Mouse (Mus musculus): ENCODE measurements around the gene Btbd17.

Gene Btbd17

DNA sequence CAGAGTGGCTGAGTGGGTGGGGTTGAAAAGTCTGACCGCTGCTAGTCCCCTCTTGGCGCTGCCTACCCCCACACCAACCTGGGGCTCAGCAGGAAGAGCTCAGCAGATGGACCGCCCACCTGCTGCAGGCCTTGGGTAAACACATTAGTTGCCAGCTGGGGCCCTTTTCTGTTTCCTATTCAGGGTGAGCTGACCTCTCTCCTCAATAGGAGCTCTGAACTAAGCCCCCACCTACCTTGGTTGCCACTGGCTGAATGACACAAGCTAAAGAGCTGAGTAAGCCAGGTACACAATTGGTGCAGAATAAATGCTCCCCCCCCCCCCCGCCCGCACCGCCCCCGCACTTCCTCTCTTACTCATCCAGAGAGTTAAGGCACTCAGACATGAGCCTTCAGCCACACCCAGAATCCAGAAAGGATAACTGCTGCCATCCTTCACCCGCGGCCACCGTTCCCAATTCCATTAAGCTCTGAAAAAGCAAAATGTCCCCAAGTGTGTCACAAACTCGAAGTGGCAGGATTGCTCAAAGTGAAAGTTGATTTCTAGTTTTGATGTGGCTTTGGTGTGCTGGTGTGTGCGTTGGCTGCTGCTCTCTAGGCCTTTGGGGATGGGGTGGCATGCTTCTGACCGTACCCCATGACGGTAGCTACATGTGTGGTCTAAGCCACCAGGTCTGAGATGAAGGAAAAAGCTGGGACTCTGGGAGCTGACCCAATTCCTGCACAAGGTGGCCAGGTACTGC is 12.1 kb upstream of the Btbd17 start:
- in situ Hi-C loops (cut with MboI; ENCODE audit: low sequenced_read_pairs), result loop anchor here (25.0 kb wide), 1 partner anchor 104 kb away; no protein-coding TSS in a partner anchor

DNA sequence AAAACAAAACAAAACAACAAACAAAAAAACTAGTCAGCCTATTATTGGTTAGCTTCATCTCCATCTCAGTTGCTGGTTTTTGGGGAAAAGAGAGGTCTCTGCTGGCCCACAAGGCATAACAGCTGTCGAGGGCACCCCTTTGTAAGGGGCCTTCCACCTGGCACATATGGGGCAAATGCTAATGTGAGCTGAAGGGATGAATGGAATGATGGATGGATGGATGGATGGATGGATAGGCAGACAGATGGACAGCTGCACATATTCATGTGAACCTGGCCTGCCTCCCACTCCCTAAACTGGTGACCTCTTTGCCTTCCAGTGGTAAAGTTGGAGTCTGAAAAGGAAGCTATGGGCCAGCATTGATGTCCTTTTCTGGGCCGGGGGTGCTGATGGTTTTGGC is 11.3 kb upstream of the Btbd17 start:
- in situ Hi-C loops (cut with MboI; ENCODE audit: low sequenced_read_pairs), result loop anchor here (25.0 kb wide), 1 partner anchor 105 kb away; no protein-coding TSS in a partner anchor

DNA sequence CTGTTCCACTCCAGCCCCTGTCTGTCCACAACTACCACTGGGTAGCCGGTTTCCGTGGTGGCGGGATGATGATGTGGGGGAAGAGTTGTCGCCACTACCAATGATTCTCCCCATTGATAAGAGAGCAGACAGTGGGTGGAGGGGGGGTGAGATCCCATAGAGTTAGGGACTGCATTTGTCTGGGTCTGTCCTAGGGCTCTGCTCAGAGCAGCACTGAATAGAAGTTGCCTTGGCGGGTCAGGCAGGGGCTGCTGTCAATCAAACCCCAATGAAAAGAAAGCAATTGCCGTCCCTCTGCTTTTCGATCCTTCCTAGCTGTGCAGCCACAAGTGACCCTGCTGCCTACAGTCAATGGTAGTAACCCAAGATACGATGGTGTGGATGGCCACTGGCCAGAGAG is 8.2 kb upstream of the Btbd17 start:
- in situ Hi-C loops (cut with MboI; ENCODE audit: low sequenced_read_pairs), result loop anchor here (25.0 kb wide), 1 partner anchor 108 kb away; no protein-coding TSS in a partner anchor

DNA sequence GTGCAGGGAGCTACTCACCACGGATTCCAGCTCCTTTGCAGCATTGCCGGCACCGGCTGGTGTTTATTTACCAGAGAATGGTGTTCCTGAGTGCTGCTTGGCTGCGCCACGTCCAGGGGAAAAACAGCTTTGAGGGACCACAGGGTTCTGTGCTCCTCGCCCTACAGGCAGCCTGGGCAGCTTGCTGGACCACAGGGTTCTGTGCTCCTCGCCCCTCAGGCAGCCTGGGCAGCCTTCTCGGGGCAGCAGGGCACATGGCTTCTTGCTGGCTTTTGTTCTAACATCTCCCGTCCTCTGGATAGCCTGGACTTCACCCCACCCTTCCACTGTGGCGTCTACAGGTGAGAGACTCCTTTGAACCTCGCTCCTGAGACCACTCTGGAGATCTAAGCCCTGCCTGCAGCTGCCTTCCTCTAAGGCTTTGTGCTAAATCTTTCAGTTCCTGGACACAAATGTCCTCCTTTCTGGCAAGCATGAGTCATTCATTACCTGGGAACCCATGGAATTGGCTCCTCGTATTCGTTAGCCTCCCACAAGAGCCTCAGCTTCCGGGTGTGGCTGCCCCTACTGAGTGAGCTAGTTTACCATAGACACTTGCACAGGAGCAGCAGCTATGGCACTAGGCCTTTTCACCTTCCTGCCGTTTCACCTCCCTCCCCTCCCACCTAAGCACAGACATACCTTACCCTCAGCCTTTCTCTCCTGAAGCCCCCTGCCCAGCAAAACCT is 7.0 kb upstream of the Btbd17 start:
- in situ Hi-C loops (cut with MboI; ENCODE audit: low sequenced_read_pairs), result loop anchor here (25.0 kb wide), 1 partner anchor 110 kb away; no protein-coding TSS in a partner anchor

DNA sequence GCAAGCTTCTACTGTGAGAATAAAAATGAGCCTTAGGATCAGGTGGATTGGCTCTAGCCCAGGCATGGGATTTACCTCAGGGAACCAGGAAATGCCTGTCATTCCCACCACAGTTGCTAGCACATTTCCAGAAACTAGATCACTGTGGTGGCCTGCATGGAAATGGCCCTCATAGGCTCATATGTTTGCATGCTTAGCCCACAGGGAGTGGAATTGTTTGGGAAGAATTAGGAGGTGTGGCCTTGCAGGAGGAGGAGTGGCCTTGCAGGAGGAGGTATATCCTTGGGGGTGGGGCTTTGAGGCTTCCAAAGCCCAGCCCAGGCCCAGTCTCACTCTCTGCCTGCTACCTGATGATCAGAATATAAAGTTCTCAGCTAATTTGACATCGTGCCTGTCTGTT is 6.2 kb upstream of the Btbd17 start:
- in situ Hi-C loops (cut with MboI; ENCODE audit: low sequenced_read_pairs), result loop anchor here (25.0 kb wide), 1 partner anchor 110 kb away; no protein-coding TSS in a partner anchor

DNA sequence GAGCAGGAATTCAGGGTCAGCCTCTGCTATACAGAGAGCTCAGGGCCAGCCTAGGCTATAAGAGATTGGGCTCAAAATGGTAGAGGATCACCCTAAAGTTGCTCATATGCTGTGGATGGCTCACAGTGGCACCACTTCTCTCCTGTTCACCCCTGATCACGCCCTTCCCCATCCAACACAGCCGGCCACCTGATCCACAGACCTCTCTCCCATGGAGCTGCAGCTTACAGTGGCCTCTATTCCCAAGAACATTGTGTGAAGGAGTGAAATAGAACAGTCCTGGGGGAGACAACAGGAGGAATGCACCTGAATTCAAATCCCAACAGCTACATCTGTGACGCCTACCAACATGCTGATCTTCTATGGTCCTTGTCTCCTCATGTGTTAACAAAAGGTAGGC is 2.9 kb upstream of the Btbd17 start, which contains the start of gene Gpr142:
TSS of gene Gpr142 (plus strand) at position 301 of the 400 bp plus-strand sequence.
- in situ Hi-C loops (cut with MboI; ENCODE audit: low sequenced_read_pairs), result loop anchor here (5.0 kb wide), 1 partner anchor 46 kb away; no protein-coding TSS in a partner anchor

DNA sequence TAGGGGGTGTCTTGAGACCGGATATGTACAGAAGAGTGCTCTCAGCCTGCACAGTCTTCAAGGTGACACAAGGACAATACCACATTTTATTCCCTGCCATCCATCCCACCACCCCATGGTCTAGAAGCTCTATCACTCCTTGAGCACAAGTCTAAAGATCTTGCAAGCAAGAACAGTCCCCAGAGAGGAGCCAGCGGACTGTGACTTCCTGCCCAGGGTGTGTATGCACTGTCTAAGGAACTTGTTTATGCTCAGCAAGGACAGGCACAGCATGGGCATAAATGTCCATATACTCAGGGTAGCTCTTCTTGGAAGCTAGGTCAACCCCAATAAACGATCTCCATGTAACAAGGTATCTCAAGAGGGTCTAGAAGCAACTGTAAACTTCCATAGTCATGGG is 2.2 kb upstream of the Btbd17 start:
- in situ Hi-C loops (cut with MboI; ENCODE audit: low sequenced_read_pairs), result loop anchor here (5.0 kb wide), 1 partner anchor 46 kb away; no protein-coding TSS in a partner anchor

DNA sequence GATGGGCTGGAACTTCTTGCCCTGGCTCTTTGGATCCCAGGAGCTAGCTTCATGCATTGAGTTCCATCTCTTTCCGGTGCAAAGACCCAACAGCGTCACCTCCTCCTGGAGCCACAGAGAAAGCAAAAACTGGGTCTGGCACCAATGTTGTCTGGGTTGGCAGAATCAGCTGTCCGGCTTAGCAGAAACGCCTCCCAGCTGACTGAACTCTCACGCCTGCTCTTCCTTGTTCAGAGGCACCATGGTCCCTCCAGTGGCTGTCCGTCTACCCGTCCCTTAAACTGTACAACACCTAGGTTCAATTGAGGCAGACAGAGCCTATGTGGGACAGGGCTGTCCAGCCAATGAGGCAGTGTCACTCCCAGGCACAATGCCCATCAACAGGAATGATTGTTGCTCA is 1.4 kb upstream of the Btbd17 start:
- in situ Hi-C loops (cut with MboI; ENCODE audit: low sequenced_read_pairs), result loop anchor here (5.0 kb wide), 1 partner anchor 45 kb away; no protein-coding TSS in a partner anchor

DNA sequence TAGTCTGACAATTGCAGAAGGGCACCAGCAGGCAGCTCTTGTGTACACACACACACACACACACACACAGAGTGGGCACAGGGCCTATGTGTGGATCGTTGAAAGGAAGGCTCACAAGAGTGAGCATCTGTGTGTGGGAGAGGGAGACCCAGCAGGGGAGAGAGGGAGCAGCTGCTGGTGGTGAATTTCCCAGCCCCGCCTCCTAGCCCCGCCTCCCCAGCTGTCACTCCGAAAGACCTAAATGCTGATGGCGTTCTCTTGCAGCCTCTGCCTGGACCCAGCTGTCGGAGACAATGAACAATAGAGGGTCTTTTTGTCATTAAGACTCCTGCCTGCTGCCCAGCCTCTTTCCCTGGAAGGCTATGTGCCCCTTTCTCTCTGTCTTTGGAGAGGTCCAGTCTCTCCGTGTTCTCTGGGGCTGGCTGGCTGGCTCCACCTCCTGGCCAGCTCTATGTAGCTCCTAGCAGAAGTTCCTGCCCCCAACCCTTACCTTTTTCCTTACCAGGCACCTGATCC is 456 bp downstream of the Btbd17 start:
- in situ Hi-C loops (cut with MboI; ENCODE audit: low sequenced_read_pairs), result loop anchor here (5.0 kb wide), 1 partner anchor 43 kb away; no protein-coding TSS in a partner anchor

DNA sequence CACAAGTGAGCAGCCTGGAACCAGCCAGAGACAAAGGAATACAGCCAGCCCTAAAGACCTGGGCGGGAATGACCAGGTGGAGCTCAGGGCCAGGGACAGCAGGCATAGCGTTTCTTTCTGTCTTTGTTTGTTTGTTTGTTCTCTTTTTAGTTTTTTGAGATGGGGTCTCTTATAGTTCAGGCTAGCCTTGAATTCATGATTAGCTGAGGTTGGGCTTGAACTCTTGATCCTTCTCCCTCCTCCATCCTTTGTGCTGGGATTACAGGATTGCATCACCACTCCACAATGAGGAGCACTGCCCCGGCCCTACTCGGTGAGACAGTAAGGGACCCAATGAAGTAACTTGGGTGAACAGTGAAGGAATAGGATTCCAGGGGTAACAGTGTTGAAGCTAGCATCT is 1.1 kb downstream of the Btbd17 start:
- in situ Hi-C loops (cut with MboI; ENCODE audit: low sequenced_read_pairs), result loop anchor here (5.0 kb wide), 1 partner anchor 42 kb away; no protein-coding TSS in a partner anchor

DNA sequence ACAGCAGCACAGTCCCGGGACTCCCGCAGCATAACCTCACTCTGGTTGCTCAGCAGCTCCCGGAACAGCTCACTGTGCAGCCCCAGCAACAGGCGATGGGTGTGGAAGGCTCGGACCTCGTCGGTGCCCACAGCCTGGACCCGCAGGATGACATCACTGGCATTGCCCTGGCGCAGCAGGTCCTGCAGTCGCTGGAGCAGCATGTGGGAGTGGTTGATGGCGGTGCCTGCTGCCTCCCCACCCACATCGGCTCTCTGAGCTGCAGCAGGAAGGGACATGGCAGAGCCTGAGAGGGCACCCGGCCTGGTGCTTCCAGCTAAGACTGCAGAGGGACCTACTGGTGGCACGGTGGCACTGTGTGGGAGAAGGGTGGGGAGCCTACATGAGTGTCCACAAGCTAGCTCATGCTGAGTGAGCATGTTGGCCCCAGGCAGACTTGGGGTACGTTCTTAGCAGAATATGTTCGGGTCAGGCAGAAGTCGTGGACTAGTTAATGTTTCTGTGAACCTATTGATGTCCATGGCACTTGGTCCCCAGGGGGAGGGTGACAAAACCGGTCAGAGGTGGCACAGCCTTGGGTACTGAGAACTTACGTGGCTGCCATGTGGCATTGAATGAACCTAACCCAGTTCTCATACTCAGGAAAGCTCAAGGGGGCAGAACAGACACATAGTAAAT is 1.7 kb downstream of the Btbd17 start:
- in situ Hi-C loops (cut with MboI; ENCODE audit: low sequenced_read_pairs), result no loop called here

DNA sequence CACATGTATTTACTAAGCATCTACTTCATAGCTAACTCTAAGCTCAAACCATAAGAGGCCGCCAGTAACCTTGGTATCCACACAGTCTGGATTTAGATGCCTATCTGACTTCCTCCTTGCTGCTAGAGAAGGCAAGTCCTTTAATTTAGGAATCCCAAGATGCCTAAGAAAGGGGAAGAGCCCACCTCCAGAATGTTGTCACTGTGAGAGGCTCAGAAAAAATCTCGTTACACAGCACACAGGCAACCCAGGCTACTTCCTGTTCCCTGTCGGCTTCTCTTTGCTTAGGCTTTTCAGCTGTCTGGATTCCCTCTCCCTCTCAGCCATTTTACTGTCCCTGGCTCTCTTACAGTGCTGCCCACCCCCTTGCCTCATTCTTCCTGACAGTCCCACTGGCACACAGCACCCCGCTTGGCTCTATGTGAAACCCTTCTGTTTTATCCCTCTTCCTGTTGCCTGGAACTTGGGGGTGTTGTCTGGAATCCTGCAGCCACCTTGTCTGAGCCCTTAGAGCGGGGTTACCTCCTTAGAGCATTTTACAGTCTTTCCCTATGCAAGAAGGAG is 2.7 kb downstream of the Btbd17 start:
- in situ Hi-C loops (cut with MboI; ENCODE audit: low sequenced_read_pairs), result no loop called here

DNA sequence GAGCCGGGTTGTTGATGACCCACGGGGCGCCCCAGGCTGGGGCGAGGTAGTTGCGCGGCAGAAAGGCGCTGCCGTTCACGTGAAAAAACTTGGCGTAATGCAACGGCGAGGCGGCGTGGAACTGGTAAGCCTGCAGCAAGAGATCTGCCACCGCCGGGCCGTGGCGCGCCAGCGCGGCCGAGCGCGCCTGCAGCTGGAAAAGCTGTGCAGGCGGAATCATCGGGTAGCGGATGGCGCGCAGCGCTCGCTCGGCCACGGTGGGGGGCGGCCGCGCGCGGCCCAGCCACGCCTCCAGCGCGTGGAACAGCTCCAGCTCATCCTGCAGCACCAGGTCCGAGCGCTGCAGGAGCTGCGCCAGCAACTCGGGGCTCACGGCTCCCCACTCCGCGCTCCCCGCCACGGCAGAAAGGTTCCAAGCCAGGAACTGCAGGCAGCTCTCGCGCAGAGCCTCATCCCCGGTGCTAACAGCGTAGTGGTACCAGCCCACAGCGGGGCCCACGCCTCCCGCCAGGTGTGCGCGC is 3.8 kb downstream of the Btbd17 start:
- in situ Hi-C loops (cut with MboI; ENCODE audit: low sequenced_read_pairs), result no loop called here

DNA sequence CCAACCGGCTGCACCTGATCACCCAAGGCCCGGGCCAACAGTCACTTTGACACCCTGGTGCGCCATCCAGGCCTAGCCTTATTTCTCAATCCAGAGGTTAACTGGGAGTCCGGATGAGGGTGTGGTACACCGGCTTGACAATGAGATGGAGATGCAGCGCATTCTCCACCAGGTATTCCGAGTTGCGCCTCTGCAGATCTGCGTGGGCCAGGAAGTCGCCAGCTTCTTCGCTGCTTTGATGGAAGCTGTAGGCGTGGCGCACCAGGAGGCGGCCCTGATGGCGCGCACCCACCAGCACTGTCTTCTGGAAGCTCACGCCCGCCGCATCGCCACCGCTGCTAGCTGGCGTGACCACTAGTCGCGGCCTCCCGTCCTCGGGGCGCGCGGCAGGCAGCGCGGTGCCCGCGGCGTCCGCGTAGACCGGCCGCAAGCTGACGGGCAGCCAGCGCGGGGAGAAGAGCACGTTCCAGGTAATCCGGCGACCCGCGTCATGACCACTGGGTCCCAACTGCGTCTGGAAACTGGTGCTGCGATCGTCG is 4.3 kb downstream of the Btbd17 start:
- in situ Hi-C loops (cut with MboI; ENCODE audit: low sequenced_read_pairs), result no loop called here

DNA sequence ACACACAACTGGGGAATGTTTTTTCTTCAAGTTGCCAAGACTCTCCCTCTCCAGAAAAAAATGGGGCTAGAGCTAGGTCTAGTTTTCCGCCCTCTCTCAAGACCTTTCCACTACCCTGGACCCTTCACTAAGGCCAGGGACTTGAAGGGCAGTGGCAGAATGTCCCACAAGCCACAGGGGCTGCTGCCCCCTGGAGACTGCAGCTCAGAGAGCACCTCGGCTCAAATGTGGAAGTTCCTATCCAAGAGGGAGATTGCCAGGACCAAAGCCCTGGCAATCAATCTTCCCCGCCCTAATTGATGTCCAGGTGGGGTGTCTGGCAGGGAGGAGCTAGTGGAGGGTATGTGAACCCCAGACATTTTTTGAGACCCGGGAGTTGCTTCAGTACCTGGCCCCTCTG is 4.9 kb downstream of the Btbd17 start:
- in situ Hi-C loops (cut with MboI; ENCODE audit: low sequenced_read_pairs), result no loop called here

DNA sequence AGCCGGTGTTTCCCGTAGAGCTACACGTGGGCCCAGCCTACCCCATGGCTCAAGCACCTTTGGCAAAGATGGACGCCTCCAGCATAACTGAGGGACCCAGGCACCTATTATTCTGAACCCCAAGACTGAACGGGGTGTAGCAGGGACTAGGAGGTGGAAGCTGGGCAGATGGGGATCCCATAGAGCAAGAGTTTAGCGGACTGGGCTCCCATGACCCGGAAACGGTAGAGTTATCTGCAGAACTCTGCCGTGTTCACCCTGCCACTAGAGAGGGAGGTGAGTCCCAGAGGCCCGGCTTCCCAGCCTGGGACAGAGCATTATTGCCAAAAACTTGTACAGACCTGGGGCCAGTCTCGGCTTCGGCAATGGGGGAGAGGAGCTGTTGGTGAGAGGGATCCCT is 5.6 kb downstream of the Btbd17 start:
- in situ Hi-C loops (cut with MboI; ENCODE audit: low sequenced_read_pairs), result no loop called here

DNA sequence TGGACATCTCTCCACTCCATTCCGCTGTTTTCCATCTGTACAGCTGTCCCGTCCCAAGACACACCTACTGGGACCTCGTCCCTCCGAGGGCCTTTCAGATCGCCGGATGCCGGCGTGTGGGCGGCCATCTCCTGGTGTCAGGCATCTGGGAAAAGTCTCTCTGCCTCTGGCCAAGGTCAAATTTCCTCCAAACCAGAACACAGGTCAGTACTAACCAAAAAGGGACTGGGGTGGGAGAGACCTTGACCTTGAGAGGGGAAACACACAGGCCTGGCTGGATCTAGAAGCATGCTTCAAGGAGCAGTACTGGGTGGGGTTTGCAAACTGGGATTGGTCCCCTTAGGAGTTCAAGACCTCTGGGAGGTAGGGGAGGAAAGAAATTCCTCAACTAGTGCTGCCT is 6.0 kb downstream of the Btbd17 start:
- in situ Hi-C loops (cut with MboI; ENCODE audit: low sequenced_read_pairs), result no loop called here

DNA sequence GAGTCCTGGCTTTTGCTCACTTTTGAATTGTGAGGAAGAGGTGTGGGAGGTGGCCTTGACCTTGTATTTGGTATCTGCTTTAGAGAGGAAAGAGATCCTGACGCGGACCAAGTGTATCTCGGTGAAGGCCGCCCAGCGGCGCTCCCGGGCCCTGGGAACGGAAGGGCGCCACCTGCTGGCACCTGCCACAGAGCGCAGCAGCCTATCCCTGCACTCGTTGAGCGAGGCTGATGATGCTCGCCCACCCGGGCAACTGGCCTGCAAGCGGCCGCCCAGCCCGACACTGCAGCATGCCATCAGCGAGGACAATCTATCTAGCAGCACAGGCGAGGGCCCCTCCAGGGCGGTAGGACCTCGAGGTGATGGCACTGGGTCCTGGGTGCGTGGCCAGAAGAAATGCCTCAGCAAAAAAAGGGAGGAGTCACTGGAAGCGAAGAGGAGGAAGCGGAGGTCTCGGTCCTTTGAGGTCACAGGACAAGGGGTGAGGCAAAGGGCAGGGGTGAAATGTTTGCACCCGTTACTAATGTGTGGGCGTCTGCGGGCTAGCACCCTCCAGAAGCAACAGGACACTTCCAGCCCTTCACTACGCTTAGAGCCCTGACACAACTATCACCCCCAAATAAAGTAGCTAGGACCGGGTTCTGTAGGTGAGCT is 6.6 kb downstream of the Btbd17 start:
- in situ Hi-C loops (cut with MboI; ENCODE audit: low sequenced_read_pairs), result no loop called here

DNA sequence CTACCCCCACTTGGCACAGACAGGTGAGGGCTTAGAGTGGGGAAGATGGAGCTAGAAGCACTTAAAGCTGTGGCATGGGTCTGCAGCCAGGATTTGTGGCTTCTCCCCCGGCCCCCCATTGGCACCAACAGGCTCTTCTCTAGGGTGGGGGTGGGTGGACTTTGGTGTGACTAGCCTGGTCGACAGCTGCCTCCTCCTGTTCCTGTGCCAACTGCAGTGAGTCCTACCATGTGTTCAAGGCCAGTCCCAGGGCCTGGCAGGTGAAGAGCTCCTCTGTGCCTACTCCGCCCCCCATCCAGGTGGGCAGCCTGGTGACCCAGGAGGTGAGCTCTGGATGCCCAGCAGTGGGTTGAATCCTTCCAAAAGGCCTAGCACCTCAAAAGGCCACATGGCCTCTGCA is 8.1 kb downstream of the Btbd17 start:
- in situ Hi-C loops (cut with MboI; ENCODE audit: low sequenced_read_pairs), result no loop called here

DNA sequence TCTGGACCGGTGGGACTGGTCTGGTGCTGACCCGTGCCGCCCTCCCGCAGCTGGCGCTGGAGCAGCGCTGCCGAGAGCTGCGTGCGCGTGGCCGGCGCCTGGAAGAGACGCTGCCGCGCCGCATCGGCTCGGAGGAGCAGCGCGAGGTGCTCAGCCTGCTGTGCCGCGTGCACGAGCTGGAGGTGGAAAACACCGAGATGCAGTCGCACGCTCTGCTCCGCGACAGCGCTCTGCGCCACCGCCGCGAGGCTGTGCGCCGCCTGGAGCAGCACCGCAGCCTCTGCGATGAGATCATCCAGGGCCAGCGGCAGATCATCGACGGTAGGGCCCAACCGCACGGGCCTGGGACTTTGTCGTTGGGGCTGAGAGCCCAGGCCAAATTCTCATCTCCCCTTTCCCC is 9.4 kb downstream of the Btbd17 start:
- in situ Hi-C loops (cut with MboI; ENCODE audit: low sequenced_read_pairs), result no loop called here

Data from CH12F3 (cell line).